In genomic region chr1:83044882-83045427, GRCm38 (mm10) we compare ENCODE assay signal across 29 mouse cellular contexts. TPM values are rescaled to one million over a fixed set of nuclear protein-coding genes. Genes with fewer than 3 reads are reported as not detected.
DNase-seq lines count a peak whose midpoint lies in the region; ATAC-seq and TF ChIP-seq lines count a peak whose summit lies in the region.
"Had no signal": no experiment of that assay in that cellular context is flagged by ENCODE, and none has a peak within 500 bp of the region (broad histone marks: within the 10 kb centered on the region; RNA-seq: fewer than 3 reads in every experiment).

Gene Gm47969 (plus strand): TSS chr1:83044932.

- TF ChIP-seq POLR2A in cerebellum, adult 2 months (IDR thresholded peaks at IDR 0.05; ENCODE audit: borderline replicate concordance, insufficient read depth, low read length), result no peak

- no peak for ATAC-seq in CD4-positive, CD25-positive, alpha-beta regulatory T cell, adult 4 months
- ATAC-seq in granulocyte monocyte progenitor cell, adult 5-6 weeks (replicated peaks; ENCODE audit: poor library complexity, severe bottlenecking), result peak; percentile 92
- ATAC-seq: forebrain, embryonic 13.5 days; inflammation-experienced regulatory T-cells, adult 6 months; midbrain, embryonic 16.5 days had no signal

- DNase-seq in CD4-positive, CD25-positive, alpha-beta regulatory T cell, adult 2 months (ENCODE audit: low read depth, low spot score), result peak; percentile 6
- peak; percentile 38 for DNase-seq in 416B (ENCODE audit: low read depth)
- DNase-seq in lung, postnatal 36 days, result peak; percentile 75
- no peak for DNase-seq in cerebellum, postnatal 4 days (ENCODE audit: low spot score in 2 of 2)
- DNase-seq in cerebellum, adult 2 months, result no peak
- no peak for DNase-seq in ovary, postnatal 10 days (ENCODE audit: low spot score)
- DNase-seq: adrenal gland, adult 2 months; cerebellum, postnatal 14 days; heart, adult 11 months; heart, postnatal 14 days; kidney, adult 9 months; kidney, postnatal 25 days; left cerebral cortex, postnatal 4 days; liver, embryonic 13.5 days; thymus, postnatal 36 days had no signal

- H3K27ac ChIP-seq in cerebellum, adult 2 months (ENCODE audit: insufficient read depth, low read length), result no peak within 1 kb of the TSS
- H3K27ac ChIP-seq: embryonic facial prominence, embryonic 10.5 days; forebrain, embryonic 13.5 days; hindbrain, embryonic 13.5 days; left cerebral cortex, adult 2 months; liver, embryonic 13.5 days had no signal

- no peaks in the 10 kb centered on the region for H3K4me1 ChIP-seq in cerebellum, adult 2 months (ENCODE audit: control insufficient read depth, insufficient read depth, low read length)
- H3K4me1 ChIP-seq: embryonic facial prominence, embryonic 10.5 days; forebrain, embryonic 13.5 days; heart, embryonic 12.5 days; hindbrain, embryonic 13.5 days; liver, embryonic 13.5 days had no signal

- H3K27me3 ChIP-seq in cerebellum, adult 2 months (ENCODE audit: control insufficient read depth, insufficient read depth, low read length), result no peaks in the 10 kb centered on the region
- H3K27me3 ChIP-seq: forebrain, embryonic 13.5 days; hindbrain, embryonic 13.5 days; liver, embryonic 13.5 days had no signal

- 88% methylated on average over 5 of the region's 5 CpGs for WGBS in cerebellum, adult 2 months

- no peak for TF ChIP-seq CTCF in cerebellum, adult 2 months (IDR thresholded peaks at IDR 0.05; ENCODE audit: borderline replicate concordance, insufficient read depth, low read depth, low read length)

- no peak within 1 kb of the TSS for H3K4me3 ChIP-seq in cerebellum, adult 2 months (replicated peaks; ENCODE audit: insufficient read depth, low read depth, low read length)
- H3K4me3 ChIP-seq: embryonic facial prominence, embryonic 10.5 days; forebrain, embryonic 13.5 days; heart, embryonic 12.5 days; hindbrain, embryonic 13.5 days; left cerebral cortex, adult 2 months; liver, embryonic 13.5 days had no signal

RNA-seq across cellular contexts. Expression of gene Gm47969, which starts in this region (rescaled TPM):
- polyA plus RNA-seq in CD4-positive, CD25-positive, alpha-beta regulatory T cell, adult 4 months (2017; shearing (Covaris generic)), result not detected
- total RNA-seq in granulocyte monocyte progenitor cell, adult 5-6 weeks (2014; fragmentation: Nextera tagmentation), result not detected in 2 replicates
- not detected in 2 replicates for total RNA-seq in granulocyte monocyte progenitor cell, adult 5-6 weeks (2017)
- polyA plus RNA-seq in cerebellum, adult 2 months (2012; rRNA removed), result not detected in 2 replicates
- total RNA-seq: adrenal gland, adult 2 months; gastrocnemius, adult 8-10 months; heart, postnatal 14 days; layer of hippocampus, adult 8-10 months; left cerebral cortex, adult 2 months; left cerebral cortex, postnatal 4 days; megakaryocyte-erythroid progenitor cell, adult 5-6 weeks had no signal
- polyA plus RNA-seq: adrenal gland, adult 2 months; embryonic facial prominence, embryonic 10.5 days; forebrain, embryonic 13.5 days; heart, embryonic 12.5 days; hindbrain, embryonic 13.5 days; inflammation-experienced regulatory T-cells, adult 6 months; liver, embryonic 13.5 days; midbrain, embryonic 16.5 days; small intestine, adult 2 months; testis, adult 2 months had no signal

Comparison
In these comparisons a context has a peak if more than half of its experiments do, and no peak if none do; other contexts are left out.
1. Peak in ATAC-seq in granulocyte monocyte progenitor cell, adult 5-6 weeks; RNA of the gene not detected or under 1 TPM.
2. DNase-seq: peak in CD4-positive, CD25-positive, alpha-beta regulatory T cell, adult 2 months (single experiment), 416B (single experiment) and lung, postnatal 36 days (single experiment); none in cerebellum, postnatal 4 days (0 of 2), cerebellum, adult 2 months (0 of 2) and ovary, postnatal 10 days (single experiment).